Mouse (Mus musculus) neural tube, embryonic 14.5 days (tissue): ENCODE data around the gene Sccpdh. TPM values are rescaled to one million over a fixed set of nuclear protein-coding genes. Genes with fewer than 3 reads are reported as not detected.

Experiments
- ATAC-seq: fragments of 200-750 bp; cut with Nextera tagmentation; 2 replicates; pipeline ENCODE4 v1.8.0; 2017; ENCODE audit warnings: low read depth, mild to moderate bottlenecking, moderate TSS enrichment, moderate library complexity
- H3K27ac ChIP-seq: fragments of 300-500 bp; sonication (generic); 2 replicates; pipeline ENCODE4 v1.5.1; 2014; ENCODE audit warnings: low read depth, mild to moderate bottlenecking, control low read depth, low read length, moderate library complexity, mixed read lengths
- H3K27me3 ChIP-seq: fragments of 300-500 bp; sonication (generic); 2 replicates; pipeline ENCODE4 v1.6.1; 2014; ENCODE audit warnings: low read length; ENCODE audit not compliant: control insufficient read depth, insufficient read depth
- H3K36me3 ChIP-seq: fragments of 300-500 bp; sonication (generic); 2 replicates; pipeline ENCODE4 v1.6.1; 2014; ENCODE audit warnings: low read length, mixed read lengths; ENCODE audit not compliant: control insufficient read depth, insufficient read depth
- H3K4me1 ChIP-seq: fragments of 300-500 bp; sonication (generic); 2 replicates; pipeline ENCODE4 v1.6.1; 2014; ENCODE audit warnings: low read length; ENCODE audit not compliant: control insufficient read depth, insufficient read depth
- H3K4me2 ChIP-seq: fragments of 300-500 bp; sonication (generic); 2 replicates; pipeline ENCODE4 v1.6.1; 2014; ENCODE audit warnings: mild to moderate bottlenecking, low read depth, low read length, control low read depth
- H3K4me3 ChIP-seq: fragments of 300-500 bp; sonication (generic); 2 replicates; pipeline ENCODE4 v1.5.1; 2014; ENCODE audit warnings: low read depth, low read length, control low read depth, mixed read lengths
- H3K9ac ChIP-seq: fragments of 300-500 bp; sonication (generic); replicated peaks from 2 replicates; pipeline ENCODE4 v1.6.1; 2014; ENCODE audit warnings: low read depth, mild to moderate bottlenecking, control low read depth, low read length, mixed read lengths
- H3K9me3 ChIP-seq: fragments of 300-500 bp; sonication (generic); 2 replicates; pipeline ENCODE4 v1.6.1; 2016; ENCODE audit warnings: low read length; ENCODE audit not compliant: control insufficient read depth
- WGBS: fragments of 180-500 bp; shearing (Covaris S2); extraction: QIAGEN DNeasy Blood & Tissue Kit; methylation state at CpG from one replicate; pipeline ENCODE4 v1.1.7; 2014; 5-methylcytosine and 5-hydroxymethylcytosine counted together
- polyA plus RNA-seq: library from polyadenylated mRNA; unstranded; fragments of >200 nt; fragmentation: Nextera tagmentation; extraction: Ambion mirVana; gene quantifications from 2 replicates; pipeline ENCODE4 v1.2.1, GENCODE M21; 2014

The Sccpdh gene
- polyA plus RNA-seq, 1 experiment from 2014 or later = 186 TPM

GRCm38 (mm10) chr1:179734500-179735474 is 66.8 kb downstream of the Sccpdh start:
- no peak for ATAC-seq
- H3K4me2 ChIP-seq = no peak overlapping the region
- no peak overlapping the region for H3K27ac ChIP-seq
- H3K9ac ChIP-seq = no peak overlapping the region
- no peaks in the 10 kb centered on the region for H3K4me1 ChIP-seq
- H3K9me3 ChIP-seq = no peaks in the 10 kb centered on the region
- H3K36me3 ChIP-seq = no peaks in the 10 kb centered on the region
- no peak overlapping the region for H3K4me3 ChIP-seq
- H3K27me3 ChIP-seq = no peaks in the 10 kb centered on the region
- WGBS = 42% methylated on average over 15 of the region's 15 CpGs

DNA sequence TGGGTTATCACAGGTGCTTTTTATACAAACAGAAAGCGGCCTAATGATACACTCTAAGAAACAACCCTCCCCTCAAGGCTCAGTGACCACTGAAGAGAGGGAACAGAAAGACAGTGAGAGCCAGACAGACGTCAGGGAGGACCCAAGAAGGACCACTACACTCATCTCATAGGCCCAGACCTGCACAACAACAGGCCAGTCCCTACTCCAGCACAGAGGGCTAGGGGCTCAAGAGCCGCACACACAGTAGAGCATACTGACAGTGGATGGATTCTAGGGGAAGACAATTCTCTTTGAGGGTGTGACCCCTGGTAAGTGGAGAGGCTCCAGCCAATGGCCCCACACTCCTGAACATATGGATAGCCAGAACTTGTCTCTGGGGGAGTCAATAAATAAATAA is 68.5 kb downstream of the Sccpdh start:
- ATAC-seq = no peak
- H3K4me1 ChIP-seq = no peaks in the 10 kb centered on the region
- 91% methylated on average over 3 of the region's 3 CpGs for WGBS
- no peaks in the 10 kb centered on the region for H3K27me3 ChIP-seq
- H3K36me3 ChIP-seq = no peaks in the 10 kb centered on the region
- no peak overlapping the region for H3K9ac ChIP-seq
- no peak overlapping the region for H3K27ac ChIP-seq
- H3K4me3 ChIP-seq = no peak overlapping the region
- no peaks in the 10 kb centered on the region for H3K9me3 ChIP-seq
- no peak overlapping the region for H3K4me2 ChIP-seq

Other genes with a start within 250 kb of the Sccpdh start
- gene Smyd3, start 150.2 kb upstream of the Sccpdh start, polyA plus RNA-seq = 24.8 and 25.6 TPM in 2 replicates
- 32.6 and 33.5 TPM in 2 replicates for gene Tfb2m, start 121.9 kb upstream of the Sccpdh start, polyA plus RNA-seq
- gene Cnst, start 121.8 kb upstream of the Sccpdh start, polyA plus RNA-seq = 27.5 and 33.3 TPM in 2 replicates
- gene Kif28, start 77.1 kb downstream of the Sccpdh start, polyA plus RNA-seq = not detected in 2 replicates
- gene Gm10518, start 135.2 kb downstream of the Sccpdh start, polyA plus RNA-seq = 0.21 TPM in 1 of 2 replicates, not detected in the other
- 23.4 and 23.6 TPM in 2 replicates for gene Ahctf1, start 135.5 kb downstream of the Sccpdh start, polyA plus RNA-seq